Mouse (Mus musculus) brain, adult 2 months (tissue): ENCODE measurements around the gene Cacna1c.

ENCODE experiments used
- DNase-seq: peaks from one replicate; pipeline ENCODE4 v3.0.0; 2011; ENCODE audit warnings: low read depth, low spot score

Cacna1c gene

GRCm38 (mm10) chr6:118819657-118820056 is 376.6 kb downstream of the Cacna1c start:
- DNase-seq, result no peak

GRCm38 (mm10) chr6:118817928-118818503 is 378.2 kb downstream of the Cacna1c start:
- DNase-seq, result no peak

GRCm38 (mm10) chr6:118816253-118816652 is 380.0 kb downstream of the Cacna1c start:
- DNase-seq, result no peak

GRCm38 (mm10) chr6:118812556-118812955 is 383.7 kb downstream of the Cacna1c start:
- DNase-seq, result no peak

GRCm38 (mm10) chr6:118812007-118812406 is 384.2 kb downstream of the Cacna1c start:
- DNase-seq, result peak; percentile 73

GRCm38 (mm10) chr6:118810834-118811233 is 385.4 kb downstream of the Cacna1c start:
- peak; percentile 48 for DNase-seq

- no peak for DNase-seq
These were observed 391.1 kb downstream of the Cacna1c start for GRCm38 (mm10) chr6:118805139-118805538.

GRCm38 (mm10) chr6:118802286-118802685 is 393.9 kb downstream of the Cacna1c start:
- peak; percentile 83 for DNase-seq

- no peak for DNase-seq
These were observed 399.8 kb downstream of the Cacna1c start for GRCm38 (mm10) chr6:118796393-118796792.

GRCm38 (mm10) chr6:118795716-118796115 is 400.5 kb downstream of the Cacna1c start:
- DNase-seq, result no peak

GRCm38 (mm10) chr6:118791921-118792368 is 404.3 kb downstream of the Cacna1c start:
- peak; percentile 93 for DNase-seq

GRCm38 (mm10) chr6:118787933-118788332 is 408.3 kb downstream of the Cacna1c start:
- DNase-seq, result no peak

GRCm38 (mm10) chr6:118780280-118780679 is 415.9 kb downstream of the Cacna1c start:
- DNase-seq, result peak; percentile 60

GRCm38 (mm10) chr6:118779201-118779600 is 417.0 kb downstream of the Cacna1c start:
- no peak for DNase-seq

- DNase-seq, result no peak
These were observed 418.8 kb downstream of the Cacna1c start for GRCm38 (mm10) chr6:118777457-118777856.

GRCm38 (mm10) chr6:118776459-118776858 is 419.8 kb downstream of the Cacna1c start:
- DNase-seq, result peak; percentile 50

- DNase-seq, result peak; percentile 82
These were observed 423.6 kb downstream of the Cacna1c start for GRCm38 (mm10) chr6:118772581-118772980.

GRCm38 (mm10) chr6:118771121-118771520 is 425.1 kb downstream of the Cacna1c start:
- DNase-seq, result no peak

GRCm38 (mm10) chr6:118770396-118770795 is 425.8 kb downstream of the Cacna1c start:
- no peak for DNase-seq

GRCm38 (mm10) chr6:118769792-118770191 is 426.4 kb downstream of the Cacna1c start:
- peak; percentile 40 for DNase-seq

GRCm38 (mm10) chr6:118767698-118768097 is 428.5 kb downstream of the Cacna1c start:
- no peak for DNase-seq

- peak; percentile 73 for DNase-seq
These were observed 431.0 kb downstream of the Cacna1c start for GRCm38 (mm10) chr6:118765261-118765660.

GRCm38 (mm10) chr6:118759015-118759414 is 437.2 kb downstream of the Cacna1c start:
- no peak for DNase-seq
